Mouse (Mus musculus): Measurements from ENCODE around the gene Anxa5.

Gene Anxa5

DNA sequence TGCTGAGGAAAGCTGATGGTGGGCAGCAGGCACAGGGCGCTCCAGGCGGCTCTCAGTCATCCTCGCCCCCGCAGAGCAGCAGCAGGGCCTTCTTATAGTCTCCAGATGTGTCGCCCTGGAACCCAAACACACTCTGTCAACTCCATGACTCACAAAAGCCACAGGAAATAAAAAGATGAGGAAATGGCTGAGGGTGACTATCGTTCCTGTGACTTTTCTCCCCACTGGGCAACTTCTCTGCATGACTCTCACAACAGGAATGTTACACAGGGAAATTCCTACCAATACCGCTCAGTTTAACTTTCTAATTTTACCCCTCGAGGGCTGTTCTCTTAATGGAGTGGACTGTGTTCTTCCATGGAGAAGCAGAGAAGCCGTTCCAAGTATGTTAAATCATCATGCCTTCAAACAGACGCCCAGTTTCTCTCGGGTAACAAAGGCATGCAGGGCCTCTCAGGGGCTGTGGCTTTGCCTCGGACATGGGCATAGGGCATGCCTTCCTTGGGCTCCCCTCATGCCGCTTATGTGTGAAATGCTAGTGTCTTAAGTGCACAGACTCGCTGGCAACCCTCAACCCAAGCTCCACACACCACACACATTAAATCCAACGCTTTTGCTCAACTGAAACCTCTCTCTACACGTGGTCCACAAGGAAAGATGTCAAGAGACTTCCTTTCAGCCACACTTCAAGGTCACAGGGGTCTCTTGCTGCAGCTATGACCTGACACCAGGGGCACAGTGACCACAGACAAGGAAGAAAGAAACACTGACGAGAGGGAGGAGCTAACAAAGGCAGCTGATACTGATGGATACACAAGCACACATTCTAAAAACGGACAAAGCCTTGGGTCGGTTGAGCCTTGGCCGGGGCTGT, 26.2 kb downstream of the Anxa5 start:
- DNase-seq (ENCODE audit: low read depth, low spot score), result peak; percentile 43

DNA sequence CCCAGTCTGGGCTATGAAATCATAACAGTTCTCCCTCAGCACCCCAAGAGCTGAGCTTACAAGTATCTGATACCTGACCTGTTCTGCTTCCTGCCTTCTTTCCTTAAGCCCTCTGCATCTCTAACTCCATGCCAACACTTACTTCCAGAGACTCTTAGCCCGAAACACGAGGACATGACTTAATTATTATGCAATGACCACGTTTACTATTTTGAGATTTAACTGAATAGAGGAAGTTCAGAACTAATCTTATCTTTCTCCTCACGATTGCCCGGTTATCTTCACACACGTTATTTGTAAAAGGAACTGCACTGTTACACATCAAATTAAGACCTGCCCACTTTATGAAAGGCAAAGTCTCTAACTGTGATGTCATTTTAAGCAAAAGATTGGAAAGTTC, 28.8 kb downstream of the Anxa5 start:
- DNase-seq (ENCODE audit: low read depth, low spot score), result no peak

DNA sequence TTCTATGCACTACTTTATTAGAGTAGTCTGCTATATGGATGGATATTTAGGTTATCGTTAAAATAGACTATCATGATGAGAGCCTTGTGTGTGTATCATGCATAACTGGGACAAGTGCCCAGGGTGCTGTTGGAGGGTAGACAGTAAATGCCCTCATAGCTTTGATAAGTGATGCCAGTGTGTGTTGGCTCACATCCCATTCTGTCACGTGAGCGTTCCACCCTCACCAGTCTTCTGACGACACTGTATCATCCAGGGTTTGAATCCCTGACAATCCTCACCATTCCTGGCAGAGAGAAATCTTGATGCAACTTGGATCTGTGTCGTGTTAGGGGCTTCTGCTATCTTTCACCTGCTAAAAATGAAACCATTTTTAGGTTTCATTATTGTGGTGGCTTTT, 29.2 kb downstream of the Anxa5 start:
- DNase-seq (ENCODE audit: low read depth, low spot score), result no peak

DNA sequence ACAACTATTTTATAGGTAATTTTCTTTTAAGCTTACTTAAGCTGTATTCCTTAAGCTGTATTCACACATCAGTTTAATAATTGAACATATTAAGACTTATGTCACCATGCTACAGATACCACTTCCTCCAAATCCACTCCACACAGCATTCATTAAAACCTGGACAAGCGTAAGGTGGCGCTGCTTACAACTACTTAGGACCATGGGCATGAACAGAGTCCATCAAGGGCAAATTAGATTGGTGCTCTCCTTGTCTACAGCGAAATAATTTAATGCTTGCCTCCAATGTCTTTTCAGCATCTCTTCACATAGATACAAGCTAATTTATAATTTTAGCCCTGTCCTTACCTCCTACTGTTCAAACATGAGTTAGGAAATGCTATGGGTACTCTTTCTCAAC, 29.7 kb downstream of the Anxa5 start:
- DNase-seq (ENCODE audit: low read depth, low spot score), result no peak

DNA sequence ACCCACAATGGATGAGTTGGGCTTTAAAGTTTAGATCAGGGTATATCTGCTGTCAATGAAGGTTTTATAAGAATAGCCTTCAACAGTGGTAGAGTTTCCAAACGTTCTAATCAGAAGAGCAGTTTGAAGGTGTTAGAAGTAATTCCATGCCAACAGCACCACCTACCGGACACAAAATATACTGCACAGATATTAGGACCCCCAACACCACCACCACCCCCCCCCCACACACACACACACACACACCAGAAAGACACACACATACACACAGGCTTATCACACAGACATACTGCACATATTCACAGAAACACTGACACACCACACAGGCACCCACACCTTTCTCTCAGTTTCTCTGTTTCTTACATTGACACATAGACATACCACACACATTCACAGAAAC, 33.3 kb downstream of the Anxa5 start:
- DNase-seq (ENCODE audit: low read depth, low spot score), result peak; percentile 71

DNA sequence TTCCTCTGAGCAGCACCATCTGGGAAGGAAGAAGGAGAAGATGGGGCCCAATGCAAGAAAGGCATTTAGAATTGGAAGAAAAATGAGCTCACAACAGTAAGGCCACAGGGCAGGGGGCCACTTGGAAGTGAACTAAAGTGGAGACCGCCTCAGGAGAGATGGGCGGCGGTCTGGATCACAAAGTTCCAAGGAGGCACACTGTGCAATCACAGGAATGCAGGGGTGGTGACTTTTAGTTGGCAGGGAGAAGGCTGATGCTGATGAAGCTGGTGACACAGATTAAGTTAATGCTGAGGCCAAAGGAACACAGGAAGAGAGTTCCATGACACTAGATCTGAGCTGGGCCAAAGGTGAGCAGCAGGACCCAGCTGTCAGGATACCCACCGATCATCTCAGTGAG, 35.4 kb downstream of the Anxa5 start:
- no peak for DNase-seq (ENCODE audit: low read depth, low spot score)

DNA sequence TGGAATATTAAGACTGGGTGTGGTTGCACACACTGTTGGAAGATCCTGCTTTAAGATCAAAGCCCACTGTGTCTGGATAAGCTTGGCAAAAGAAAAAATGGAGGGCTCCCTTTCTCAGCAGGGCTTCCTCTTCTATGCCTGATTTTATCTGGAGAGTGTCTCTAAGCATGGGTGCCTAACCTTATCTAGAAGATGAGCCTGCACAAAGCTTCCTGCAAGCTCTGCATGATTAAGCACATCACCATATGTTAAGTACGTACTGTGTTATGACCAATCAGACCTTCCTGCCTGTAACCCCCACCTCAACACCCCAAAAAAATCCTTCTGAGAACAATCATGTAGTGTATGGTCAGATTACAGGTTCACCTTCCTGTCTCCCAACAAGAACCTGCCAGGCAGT, 45.3 kb downstream of the Anxa5 start:
- DNase-seq (ENCODE audit: low read depth, low spot score), result no peak

DNA sequence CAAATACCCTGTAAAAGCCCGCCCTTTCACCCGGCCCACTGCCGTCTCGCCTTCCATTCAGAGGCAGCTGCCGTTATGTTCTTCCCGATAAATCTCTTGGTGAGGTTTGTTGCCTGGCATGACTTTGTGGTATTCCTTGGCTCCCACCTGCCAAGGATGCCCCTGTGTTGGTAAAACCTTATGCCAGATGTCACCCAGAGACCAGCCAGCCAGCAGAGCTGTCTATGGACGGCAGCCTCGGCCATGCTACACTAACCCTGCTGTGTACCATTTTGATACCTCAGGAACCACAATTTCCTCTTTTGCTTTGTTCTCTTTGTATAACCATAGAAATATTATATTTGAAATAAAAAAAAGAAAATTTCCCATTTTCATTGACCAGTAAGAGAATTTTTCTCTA, 48.3 kb downstream of the Anxa5 start:
- DNase-seq (ENCODE audit: low read depth, low spot score), result no peak

DNA sequence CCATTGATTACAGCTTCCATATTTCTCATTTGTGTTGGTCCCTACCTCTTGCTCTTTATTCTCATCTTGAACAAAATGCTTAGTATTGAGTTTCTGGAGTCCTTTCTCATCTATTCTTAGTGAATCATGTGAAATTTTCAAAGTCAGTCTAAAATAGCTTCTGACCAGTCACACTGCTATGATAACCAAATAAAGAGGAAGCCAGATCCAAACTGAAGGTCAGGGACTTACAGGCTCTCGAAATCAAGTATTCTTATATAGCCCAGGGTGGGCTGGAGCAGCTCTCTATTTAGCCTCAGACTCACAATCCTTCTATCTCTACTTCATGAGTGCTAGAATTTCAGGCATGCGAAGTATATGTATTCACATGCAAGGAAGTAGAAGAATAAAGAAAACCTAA, 66.2 kb downstream of the Anxa5 start:
- DNase-seq (ENCODE audit: low read depth, low spot score), result no peak

DNA sequence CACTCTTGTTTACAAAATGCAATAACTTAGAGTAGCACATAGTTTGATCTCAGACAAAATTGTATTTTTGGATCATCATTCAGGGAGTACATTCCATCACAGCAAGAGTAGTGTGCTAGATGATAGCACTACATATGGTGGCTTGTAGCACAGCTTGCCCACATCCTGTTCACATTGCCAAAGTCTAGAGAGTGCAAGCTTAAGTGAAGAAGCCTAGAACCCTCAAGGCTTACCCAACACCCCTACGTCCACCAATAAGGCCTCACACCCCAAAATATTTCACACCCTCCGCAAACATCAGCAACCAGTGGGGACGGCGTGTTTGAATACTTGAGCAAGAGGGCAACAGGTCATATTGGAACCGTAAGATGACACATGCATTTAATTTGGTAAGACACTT, 68.7 kb downstream of the Anxa5 start:
- no peak for DNase-seq (ENCODE audit: low read depth, low spot score)

DNA sequence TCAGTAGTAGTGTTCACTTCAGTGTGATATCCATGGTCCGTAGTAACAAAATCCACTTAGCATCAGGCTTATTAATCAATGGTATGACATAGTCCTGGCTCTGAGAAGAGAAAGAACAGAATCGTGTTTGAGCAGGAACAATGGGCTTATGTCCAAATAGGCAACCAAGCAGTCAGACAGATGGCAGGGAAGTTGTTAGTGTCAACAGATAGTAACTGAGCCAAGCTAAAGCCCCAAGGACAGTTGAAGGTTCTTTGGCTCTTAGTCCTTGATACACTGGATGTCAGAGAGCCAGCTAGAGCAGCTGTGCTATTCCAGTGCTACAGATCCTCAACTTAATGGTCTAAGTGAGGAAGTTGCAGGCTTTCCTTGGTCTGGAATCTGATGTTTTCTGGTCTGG, 69.4 kb downstream of the Anxa5 start:
- DNase-seq (ENCODE audit: low read depth, low spot score), result peak; percentile 26

DNA sequence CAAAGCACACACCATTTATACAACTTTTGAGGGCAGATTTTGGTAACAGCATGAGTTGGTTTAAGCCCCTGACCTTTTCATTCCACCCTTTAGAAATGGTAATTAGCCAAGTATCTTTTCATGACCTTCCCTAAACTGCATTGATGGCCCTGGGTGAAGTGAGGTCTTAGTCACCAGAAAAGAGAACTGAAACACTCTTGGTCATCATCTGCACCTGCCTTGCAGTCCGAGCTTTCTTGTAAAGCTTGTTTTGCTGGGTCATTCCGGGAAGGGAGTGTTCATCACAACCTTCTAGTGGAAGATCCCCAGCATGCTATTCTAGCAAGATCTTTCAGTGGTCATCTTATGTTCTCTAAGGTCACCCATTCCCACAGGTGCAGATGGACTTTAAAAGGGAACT, 73.8 kb downstream of the Anxa5 start:
- no peak for DNase-seq (ENCODE audit: low read depth, low spot score)

DNA sequence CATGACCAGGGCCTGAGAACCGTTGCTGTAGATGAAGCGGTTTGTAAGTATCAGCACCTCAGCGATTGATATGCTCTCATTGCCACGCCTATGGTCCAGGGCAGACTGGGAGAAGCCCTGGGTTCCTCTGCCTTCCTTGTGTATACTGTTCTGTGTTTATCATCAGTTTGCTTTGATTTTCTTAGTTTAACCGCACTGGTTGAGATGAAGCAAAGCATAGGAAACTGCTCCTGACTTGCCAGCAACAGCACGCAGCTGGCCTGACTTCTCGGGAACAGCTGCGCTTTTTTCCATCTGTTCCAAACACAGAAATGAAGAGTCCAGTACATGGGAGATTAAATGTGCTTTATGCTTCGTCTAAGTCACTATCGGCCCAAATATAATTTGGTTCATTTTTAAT, 75.0 kb downstream of the Anxa5 start:
- peak; percentile 40 for DNase-seq (ENCODE audit: low read depth, low spot score)

All from brain, adult 2 months (tissue).